Mouse (Mus musculus): ENCODE results near the gene Ciao2b. TPM values are rescaled to one million over a fixed set of nuclear protein-coding genes. Genes with fewer than 3 reads are reported as not detected.

Gene Ciao2b
- total and polyA plus RNA-seq, 3 experiments: 26.0 to 47.9 (median 44.9) TPM

GRCm38 (mm10) chr8:104620765-104621164 is 21.0 kb downstream of the Ciao2b start:
- DNase-seq: no peak

- no peak for DNase-seq
These were observed 28.6 kb downstream of the Ciao2b start for GRCm38 (mm10) chr8:104613119-104613518.

- no peak for DNase-seq
These were observed 30.2 kb downstream of the Ciao2b start for GRCm38 (mm10) chr8:104611613-104612012.

- no peak for DNase-seq
These were observed 31.5 kb downstream of the Ciao2b start for GRCm38 (mm10) chr8:104610185-104610766.

- no peak for DNase-seq
These were observed 32.5 kb downstream of the Ciao2b start for GRCm38 (mm10) chr8:104609222-104609621.

GRCm38 (mm10) chr8:104607944-104608343 is 33.8 kb downstream of the Ciao2b start:
- DNase-seq: no peak

- no peak for DNase-seq
These were observed 35.4 kb downstream of the Ciao2b start for GRCm38 (mm10) chr8:104606329-104606728.

GRCm38 (mm10) chr8:104603245-104603593 is 38.5 kb downstream of the Ciao2b start:
- no peak for DNase-seq

GRCm38 (mm10) chr8:104602468-104603244 is 39.1 kb downstream of the Ciao2b start:
- peak; percentile 88 for DNase-seq

GRCm38 (mm10) chr8:104601941-104602371 is 39.8 kb downstream of the Ciao2b start:
- DNase-seq: peak; percentile 40

GRCm38 (mm10) chr8:104601386-104601785 is 40.4 kb downstream of the Ciao2b start:
- no peak for DNase-seq

GRCm38 (mm10) chr8:104598496-104598895 is 43.3 kb downstream of the Ciao2b start:
- DNase-seq: peak; percentile 53

- peak; percentile 65 for DNase-seq
These were observed 44.1 kb downstream of the Ciao2b start for GRCm38 (mm10) chr8:104597656-104598055.

GRCm38 (mm10) chr8:104595773-104596536 is 45.8 kb downstream of the Ciao2b start:
- no peak for DNase-seq

- DNase-seq: no peak
These were observed 47.0 kb downstream of the Ciao2b start for GRCm38 (mm10) chr8:104594611-104595362.

GRCm38 (mm10) chr8:104593536-104594325 is 48.0 kb downstream of the Ciao2b start:
- peak; percentile 13 for DNase-seq

- peak; percentile 21 for DNase-seq
These were observed 49.2 kb downstream of the Ciao2b start for GRCm38 (mm10) chr8:104592566-104592965.

- no peak for DNase-seq
These were observed 49.9 kb downstream of the Ciao2b start for GRCm38 (mm10) chr8:104591856-104592255.

GRCm38 (mm10) chr8:104591133-104591834 is 50.5 kb downstream of the Ciao2b start, which contains the start of gene Pdp2:
Gene Pdp2 (plus strand): TSS chr8:104591451.
- DNase-seq: peak; percentile 95

GRCm38 (mm10) chr8:104590284-104590683 is 51.5 kb downstream of the Ciao2b start:
- no peak for DNase-seq
